ENCODE assay signal across 10 mouse cellular contexts in genomic region chr16:4270911-4271310, GRCm38 (mm10). TPM values are rescaled to one million over a fixed set of nuclear protein-coding genes. Genes with fewer than 3 reads are reported as not detected.
DNase-seq lines count a peak whose midpoint lies in the region; ATAC-seq and TF ChIP-seq lines count a peak whose summit lies in the region.
"Had no signal": no experiment of that assay in that cellular context is flagged by ENCODE, and none has a peak within 500 bp of the region (broad histone marks: within the 10 kb centered on the region; RNA-seq: fewer than 3 reads in every experiment).

No protein-coding gene starts in this region.

- 0 out of 2 replicates have a peak, but pooled peaks have one; percentile 59 for ATAC-seq in heart, embryonic 11.5 days (replicated peaks; ENCODE audit: insufficient number of reproducible peaks, low FRiP score, low TSS enrichment)
- ATAC-seq in lung, embryonic 14.5 days (ENCODE audit: insufficient read depth): peak; percentile 49; the same call in 1 of the 2 replicates
- ATAC-seq in limb, embryonic 15.5 days (ENCODE audit: insufficient number of reproducible peaks, low FRiP score, low TSS enrichment, low read depth): peak; percentile 73
- no peak for ATAC-seq in granulocyte monocyte progenitor cell, adult 5-6 weeks (replicated peaks; ENCODE audit: poor library complexity, severe bottlenecking)
- ATAC-seq in frontal cortex, adult (ENCODE audit: low TSS enrichment): no peak

- H3K4me3 ChIP-seq in heart, embryonic 11.5 days (ENCODE audit: low read depth, low read length): no peak overlapping the region
- H3K4me3 ChIP-seq in lung, embryonic 14.5 days (ENCODE audit: low read depth, low read length): no peak overlapping the region
- H3K4me3 ChIP-seq in limb, embryonic 15.5 days: no peak overlapping the region

- H3K27ac ChIP-seq in heart, embryonic 11.5 days (ENCODE audit: low read depth, low read length): peak overlapping the region; percentile 80
- peak overlapping the region; percentile 83; the same call in 1 of the 2 replicates for H3K27ac ChIP-seq in lung, embryonic 14.5 days (ENCODE audit: low read depth)
- H3K27ac ChIP-seq in limb, embryonic 15.5 days: peak overlapping the region; percentile 77

- TF ChIP-seq POLR2A in brain, embryonic 14.5 days (IDR thresholded peaks at IDR 0.05; ENCODE audit: borderline replicate concordance, extremely low read depth, insufficient read depth, insufficient read length, poor library complexity, severe bottlenecking): no peak

- WGBS in heart, embryonic 11.5 days (ENCODE audit: insufficient replicate concordance): 6% methylated on average over 1 of the region's 1 CpGs
- WGBS in lung, embryonic 14.5 days: 5% methylated on average over 1 of the region's 1 CpGs
- WGBS in limb, embryonic 15.5 days: 5% methylated on average over 1 of the region's 1 CpGs

- H3K27me3 ChIP-seq in heart, embryonic 11.5 days (ENCODE audit: control insufficient read depth, insufficient read depth, low read length): no peaks in the 10 kb centered on the region
- no peaks in the 10 kb centered on the region for H3K27me3 ChIP-seq in lung, embryonic 14.5 days (ENCODE audit: insufficient read depth, low read length)
- no peaks in the 10 kb centered on the region for H3K27me3 ChIP-seq in limb, embryonic 15.5 days

- peaks cover 38% of the 10 kb centered on the region for H3K4me1 ChIP-seq in heart, embryonic 11.5 days (ENCODE audit: control insufficient read depth, insufficient read depth, low read length)
- H3K4me1 ChIP-seq in lung, embryonic 14.5 days (ENCODE audit: insufficient read depth): peaks cover 19% of the 10 kb centered on the region
- peaks cover 44% of the 10 kb centered on the region for H3K4me1 ChIP-seq in limb, embryonic 15.5 days

- H3K36me3 ChIP-seq in heart, embryonic 11.5 days (ENCODE audit: control insufficient read depth, insufficient read depth, low read length): no peaks in the 10 kb centered on the region
- no peaks in the 10 kb centered on the region for H3K36me3 ChIP-seq in lung, embryonic 14.5 days (ENCODE audit: insufficient read depth)
- no peaks in the 10 kb centered on the region for H3K36me3 ChIP-seq in limb, embryonic 15.5 days

- no peak for DNase-seq in heart, postnatal 14 days
- DNase-seq in lung, embryonic 14.5 days: peak; percentile 93
- no peak for DNase-seq in lung, postnatal 14 days
- DNase-seq in brain, embryonic 14.5 days (ENCODE audit: low read depth): peak; percentile 72
- DNase-seq: cerebellum, adult 8-10 months; liver had no signal

- H3K9ac ChIP-seq in heart, embryonic 11.5 days (ENCODE audit: low read depth, low read length): peak overlapping the region; percentile 34; the same call in 1 of the 2 replicates
- no peak overlapping the region for H3K9ac ChIP-seq in lung, embryonic 14.5 days
- no peak overlapping the region for H3K9ac ChIP-seq in limb, embryonic 15.5 days

- no peak for TF ChIP-seq CTCF in lung, embryonic 14.5 days (IDR thresholded peaks at IDR 0.05; ENCODE audit: low read depth)
- no peak for TF ChIP-seq CTCF in brain, embryonic 14.5 days (IDR thresholded peaks at IDR 0.05; ENCODE audit: borderline replicate concordance, extremely low read depth, insufficient read depth, insufficient read length)

- no peaks in the 10 kb centered on the region for H3K9me3 ChIP-seq in heart, embryonic 11.5 days (replicated peaks; ENCODE audit: control insufficient read depth, low read length)
- H3K9me3 ChIP-seq in lung, embryonic 14.5 days (ENCODE audit: low read depth, low read length): no peaks in the 10 kb centered on the region
- H3K9me3 ChIP-seq in limb, embryonic 15.5 days: no peaks in the 10 kb centered on the region

- H3K4me2 ChIP-seq in heart, embryonic 11.5 days: no peak overlapping the region
- H3K4me2 ChIP-seq in lung, embryonic 14.5 days: no peak overlapping the region
- no peak overlapping the region for H3K4me2 ChIP-seq in limb, embryonic 15.5 days

- intact Hi-C loops in heart, postnatal 14 days (cut with DNase I): loop anchor here (5.0 kb wide), 1 partner anchor 54 kb away; no protein-coding TSS in a partner anchor

RNA-seq across cellular contexts. Expression of gene Crebbp, which starts 57.1 kb away (rescaled TPM):
- 20.5 and 27.9 TPM in 2 replicates for polyA plus RNA-seq in heart, embryonic 11.5 days (2014; fragmentation: Nextera tagmentation; extraction: Ambion mirVana)
- 10 to 100 TPM; 43.6 to 51.8 TPM for total RNA-seq in heart, postnatal 14 days (2021)
- 38.0 and 38.1 TPM in 2 replicates for polyA plus RNA-seq in lung, embryonic 14.5 days (2014; fragmentation: Nextera tagmentation; extraction: Ambion mirVana)
- polyA plus RNA-seq in brain, embryonic 14.5 days (2012; rRNA removed): 14.0 and 42.0 TPM in 2 replicates
- 31.3 and 35.9 TPM in 2 replicates for polyA plus RNA-seq in limb, embryonic 15.5 days (2015; fragmentation: Nextera tagmentation; extraction: Ambion mirVana)
- total RNA-seq in granulocyte monocyte progenitor cell, adult 5-6 weeks (2014; fragmentation: Nextera tagmentation): 33.0 and 52.9 TPM in 2 replicates
- total RNA-seq in granulocyte monocyte progenitor cell, adult 5-6 weeks (2017): 12.3 and 13.5 TPM in 2 replicates

Comparison
In these comparisons a context has a peak if more than half of its experiments do, and no peak if none do; other contexts are left out.
1. DNase-seq: peak in lung, embryonic 14.5 days (single experiment) and brain, embryonic 14.5 days (single experiment); none in heart, postnatal 14 days (0 of 2) and lung, postnatal 14 days (single experiment).
2. ATAC-seq: peak in heart, embryonic 11.5 days (single experiment), lung, embryonic 14.5 days (single experiment) and limb, embryonic 15.5 days (single experiment); none in granulocyte monocyte progenitor cell, adult 5-6 weeks (single experiment) and frontal cortex, adult (single experiment).
3. Peak in every context shown above with its lines, with median percentiles within 50 percentile points of each other: H3K27ac ChIP-seq.